Mouse (Mus musculus) c-Kit-negative CD71-positive TER-119-positive erythroid progenitor cells, embryonic 14.5 days (primary cell): ENCODE results near the gene Rplp2.
"Not testable (repeated sequence)": the region's sequence is repeated elsewhere in the genome, so short reads cannot be mapped to it uniquely, and the experiment has no call there.

ENCODE experiments used
- DNase-seq: peaks from one replicate; pipeline ENCODE4 v3.0.0-alpha.2; 2013; ENCODE audit warnings: low read depth, low spot score

The Rplp2 gene

DNA sequence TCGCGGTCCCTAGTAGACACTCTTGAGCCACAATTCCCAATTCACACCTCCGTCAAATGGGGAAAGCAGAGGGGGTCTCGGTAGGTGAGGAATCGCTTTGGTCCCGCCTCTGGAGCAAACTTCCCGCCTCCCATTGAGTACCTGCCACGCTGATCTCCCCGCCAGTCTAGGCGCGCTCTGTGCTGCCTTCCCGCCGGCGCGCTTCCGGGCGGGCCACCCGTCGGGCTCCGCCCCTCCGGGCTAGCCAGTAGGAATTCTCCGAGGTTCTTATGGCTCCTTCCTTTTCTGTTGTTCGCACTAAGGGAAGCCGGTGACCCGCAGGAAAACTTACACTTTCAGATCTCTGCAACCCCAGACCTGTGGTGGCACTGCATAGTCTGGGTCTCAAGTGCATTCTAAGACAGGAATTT, 3.3 kb upstream of the Rplp2 start, which contains the start of gene Pidd1:
Pidd1 (minus strand) TSS at position 198 of the 410 bp plus-strand sequence.
- peak; percentile 70 for DNase-seq

- not testable (repeated sequence) for DNase-seq
Measured at GRCm38 (mm10) chr7:141446374-141446773, 796 bp upstream of the Rplp2 start.

- DNase-seq = no peak
Measured at GRCm38 (mm10) chr7:141451928-141452327, 4.8 kb downstream of the Rplp2 start.

- DNase-seq = no peak
Measured at GRCm38 (mm10) chr7:141453636-141454035, 6.5 kb downstream of the Rplp2 start.

DNA sequence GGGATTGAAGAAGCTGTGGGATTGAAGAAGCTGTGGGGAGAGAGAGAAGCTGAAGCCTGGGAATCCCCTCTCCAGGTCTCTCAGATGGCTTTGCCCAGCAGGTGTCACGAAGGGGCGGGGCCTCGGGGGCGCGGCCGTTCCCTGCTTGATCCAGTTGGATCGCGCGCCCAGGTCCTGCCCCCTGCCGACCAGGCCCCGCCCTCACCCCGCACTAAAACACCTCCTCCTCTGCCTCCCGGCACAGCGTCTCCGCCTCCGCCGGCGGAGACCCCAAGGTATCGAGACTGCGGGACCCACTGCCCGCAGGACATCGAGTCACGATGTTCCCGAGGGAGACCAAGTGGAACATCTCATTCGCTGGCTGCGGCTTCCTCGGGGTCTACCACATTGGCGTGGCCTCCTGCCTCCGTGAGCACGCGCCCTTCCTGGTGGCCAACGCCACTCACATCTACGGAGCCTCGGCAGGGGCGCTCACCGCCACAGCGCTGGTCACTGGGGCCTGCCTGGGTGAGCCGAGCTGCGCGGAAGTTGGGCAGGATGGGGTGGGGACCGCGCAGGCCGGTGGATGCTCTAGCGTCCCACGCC, 7.9 kb downstream of the Rplp2 start, which contains the start of gene Pnpla2:
Pnpla2 (plus strand) TSS at position 232 of the 585 bp plus-strand sequence.
- peak; percentile 83 for DNase-seq

DNA sequence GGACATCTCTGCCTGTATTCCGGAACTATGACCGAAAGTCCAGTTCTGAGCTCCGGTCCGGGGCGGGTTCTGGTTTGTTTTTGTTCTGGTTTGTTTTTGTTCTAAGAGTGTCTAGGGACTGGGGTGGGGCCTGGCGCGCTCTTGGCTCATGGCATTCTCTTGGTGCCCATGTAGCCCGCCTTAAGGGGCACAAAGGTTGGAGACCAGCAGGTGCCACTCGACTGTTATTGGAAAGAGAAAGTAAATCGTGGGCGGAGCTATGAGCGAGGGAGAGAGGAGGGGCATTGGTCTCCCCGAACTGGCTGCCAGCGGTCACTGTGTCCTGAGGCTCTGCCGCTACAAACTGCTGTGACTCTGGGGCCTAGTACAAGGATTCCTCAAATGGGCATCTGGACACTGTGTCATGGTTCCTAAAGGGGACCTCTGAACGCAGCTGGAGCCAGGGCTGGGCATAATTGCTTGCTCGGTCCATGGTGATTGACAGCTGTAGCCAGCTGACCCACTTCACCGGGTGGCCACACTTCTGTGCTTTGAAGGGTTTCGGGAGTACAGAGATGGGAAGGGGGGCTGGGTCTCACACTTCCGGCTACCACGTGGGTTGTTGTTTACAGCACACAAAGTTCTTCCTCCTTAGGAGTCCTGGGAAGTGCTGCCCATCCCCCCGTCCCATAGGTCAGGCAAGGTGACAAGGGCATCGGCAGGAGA, 8.6 kb downstream of the Rplp2 start:
- DNase-seq = no peak

- no peak for DNase-seq
Measured at GRCm38 (mm10) chr7:141456739-141457138, 9.6 kb downstream of the Rplp2 start.

DNA sequence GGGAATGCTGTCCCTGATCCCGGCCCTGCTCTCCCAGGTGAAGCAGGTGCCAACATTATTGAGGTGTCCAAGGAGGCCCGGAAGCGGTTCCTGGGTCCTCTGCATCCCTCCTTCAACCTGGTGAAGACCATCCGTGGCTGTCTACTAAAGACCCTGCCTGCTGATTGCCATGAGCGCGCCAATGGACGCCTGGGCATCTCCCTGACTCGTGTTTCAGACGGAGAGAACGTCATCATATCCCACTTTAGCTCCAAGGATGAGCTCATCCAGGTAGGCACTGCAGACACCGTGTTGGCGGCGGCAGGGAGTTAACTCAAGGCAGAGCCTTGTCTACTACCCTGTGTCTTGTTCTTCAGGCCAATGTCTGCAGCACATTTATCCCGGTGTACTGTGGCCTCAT, 10.1 kb downstream of the Rplp2 start:
- DNase-seq = no peak

DNA sequence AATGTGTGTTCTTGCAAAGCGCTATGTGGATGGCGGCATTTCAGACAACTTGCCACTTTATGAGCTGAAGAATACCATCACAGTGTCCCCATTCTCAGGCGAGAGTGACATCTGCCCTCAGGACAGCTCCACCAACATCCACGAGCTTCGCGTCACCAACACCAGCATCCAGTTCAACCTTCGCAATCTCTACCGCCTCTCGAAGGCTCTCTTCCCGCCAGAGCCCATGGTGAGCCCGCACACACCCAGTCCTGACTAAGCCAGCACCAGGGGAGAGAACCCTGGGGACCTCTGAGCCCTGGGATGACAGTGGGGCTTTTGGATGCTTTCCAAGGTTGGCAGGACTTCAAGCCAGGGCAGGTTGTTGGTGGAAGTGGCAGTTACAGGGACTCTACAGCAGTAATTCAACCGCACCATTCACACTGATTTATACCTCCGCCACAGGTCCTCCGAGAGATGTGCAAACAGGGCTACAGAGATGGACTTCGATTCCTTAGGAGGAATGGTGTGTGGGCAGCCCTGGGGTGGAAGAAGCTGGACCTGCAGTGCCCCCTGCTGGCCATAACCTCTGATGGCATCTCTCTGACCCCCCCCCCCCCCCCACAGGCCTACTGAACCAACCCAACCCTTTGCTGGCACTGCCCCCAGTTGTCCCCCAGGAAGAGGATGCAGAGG, 11.0 kb downstream of the Rplp2 start:
- no peak for DNase-seq

DNA sequence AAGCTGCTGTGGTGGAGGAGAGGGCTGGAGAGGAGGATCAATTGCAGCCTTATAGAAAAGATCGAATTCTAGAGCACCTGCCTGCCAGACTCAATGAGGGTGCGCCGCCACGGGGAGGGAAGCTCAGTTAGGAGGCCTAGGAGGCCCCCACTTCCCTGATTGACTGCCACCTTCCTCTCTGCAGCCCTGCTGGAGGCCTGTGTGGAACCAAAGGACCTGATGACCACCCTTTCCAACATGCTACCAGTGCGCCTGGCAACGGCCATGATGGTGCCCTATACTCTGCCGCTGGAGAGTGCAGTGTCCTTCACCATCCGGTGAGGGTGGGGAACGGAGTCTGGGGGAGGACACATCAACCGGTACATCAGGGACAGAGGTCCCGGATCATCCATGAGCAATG, 11.5 kb downstream of the Rplp2 start:
- DNase-seq = no peak

- no peak for DNase-seq
Measured at GRCm38 (mm10) chr7:141459301-141459711, 12.1 kb downstream of the Rplp2 start.

DNA sequence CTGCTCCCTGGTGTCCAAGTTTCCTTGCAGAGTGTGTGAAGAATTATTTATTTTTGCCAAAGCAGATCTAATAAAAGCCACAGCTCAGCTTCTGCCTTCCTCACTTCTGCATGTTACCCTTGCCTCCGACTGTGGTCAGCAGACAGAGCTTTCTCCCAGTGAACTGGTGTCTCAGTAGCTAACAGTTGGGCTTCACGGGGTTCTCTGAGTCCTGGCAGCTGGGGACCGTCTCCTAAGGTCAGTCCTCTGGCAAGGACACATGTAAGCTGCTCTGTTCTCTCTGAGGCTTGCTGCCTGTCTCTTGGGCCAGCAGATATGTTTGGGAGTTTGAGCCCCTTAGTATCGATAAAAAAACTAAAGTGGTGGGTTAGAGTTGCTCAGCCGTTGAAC, 12.8 kb downstream of the Rplp2 start:
- no peak for DNase-seq

GRCm38 (mm10) chr7:141460391-141461113, 13.4 kb downstream of the Rplp2 start, which contains the start of gene Cracr2b:
Gene Cracr2b (plus strand): TSS chr7:141461094.
- DNase-seq = no peak

- no peak for DNase-seq
Measured at GRCm38 (mm10) chr7:141461521-141462332, 14.6 kb downstream of the Rplp2 start.

GRCm38 (mm10) chr7:141462333-141462821, 15.2 kb downstream of the Rplp2 start:
- DNase-seq = no peak

DNA sequence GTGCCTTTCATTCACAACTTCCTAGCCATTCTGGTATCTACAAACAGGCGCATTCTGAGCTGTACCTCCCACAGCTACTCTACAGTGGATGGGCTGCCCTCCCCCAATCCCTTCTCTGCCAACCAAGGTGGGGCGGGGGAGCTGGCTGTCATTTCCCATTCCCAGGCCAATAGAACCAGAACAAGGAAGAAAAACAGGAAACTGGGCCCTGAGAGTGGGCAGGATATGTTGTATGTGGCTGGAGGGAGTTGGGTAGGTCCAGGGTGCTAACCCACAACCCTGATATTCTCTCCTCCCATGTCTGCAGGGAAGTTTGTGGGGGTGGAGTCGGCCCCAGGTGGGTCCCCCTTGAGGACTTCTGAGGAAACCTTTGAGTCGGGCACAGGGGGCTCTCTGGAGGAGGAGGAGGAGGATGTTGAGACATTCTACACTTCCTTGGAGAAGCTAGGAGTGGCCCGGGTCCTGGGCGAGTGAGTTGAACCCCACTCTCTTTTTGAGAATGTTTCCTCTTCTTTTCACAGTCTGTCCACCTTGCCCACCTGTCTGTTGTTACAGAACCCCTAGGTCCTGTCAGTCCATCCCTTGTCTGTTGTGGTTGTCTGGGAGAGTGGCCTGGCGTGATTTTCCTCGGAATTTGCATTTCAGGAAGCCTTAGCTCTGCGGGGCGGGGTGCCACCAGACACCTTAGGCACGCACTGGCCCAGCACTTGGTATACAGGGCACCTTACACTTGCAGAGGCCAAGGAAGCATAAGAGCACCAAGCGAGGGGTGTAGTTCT, 16.8 kb downstream of the Rplp2 start:
- DNase-seq = no peak

DNA sequence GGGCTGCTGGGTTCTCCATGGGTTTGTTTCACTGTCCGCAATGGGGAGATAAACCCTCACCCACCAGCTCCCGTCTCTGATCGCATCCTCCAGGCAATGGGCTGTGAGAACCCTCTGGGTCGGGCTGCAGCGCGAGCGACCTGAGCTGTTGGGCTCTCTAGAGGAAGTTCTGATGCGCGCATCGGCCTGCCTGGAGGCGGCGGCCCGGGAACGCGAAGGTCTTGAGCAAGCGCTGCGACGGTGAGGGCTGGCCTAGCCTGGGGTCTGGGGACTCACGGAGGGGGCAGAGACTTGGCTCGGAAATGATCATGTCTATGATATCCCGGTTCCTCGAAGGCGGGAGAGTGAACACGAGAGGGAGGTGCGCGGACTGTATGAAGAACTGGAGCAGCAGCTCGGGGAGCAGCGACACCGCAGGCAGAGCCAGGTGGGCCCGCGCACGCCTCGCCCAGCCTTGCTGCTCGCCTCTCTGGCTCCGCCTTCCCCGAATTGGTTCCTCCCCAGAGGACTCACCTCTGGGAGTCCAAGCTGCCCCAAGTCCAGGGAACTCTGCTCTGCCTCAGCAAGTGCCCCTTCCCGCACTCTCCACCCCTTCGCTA, 17.5 kb downstream of the Rplp2 start:
- no peak for DNase-seq

DNA sequence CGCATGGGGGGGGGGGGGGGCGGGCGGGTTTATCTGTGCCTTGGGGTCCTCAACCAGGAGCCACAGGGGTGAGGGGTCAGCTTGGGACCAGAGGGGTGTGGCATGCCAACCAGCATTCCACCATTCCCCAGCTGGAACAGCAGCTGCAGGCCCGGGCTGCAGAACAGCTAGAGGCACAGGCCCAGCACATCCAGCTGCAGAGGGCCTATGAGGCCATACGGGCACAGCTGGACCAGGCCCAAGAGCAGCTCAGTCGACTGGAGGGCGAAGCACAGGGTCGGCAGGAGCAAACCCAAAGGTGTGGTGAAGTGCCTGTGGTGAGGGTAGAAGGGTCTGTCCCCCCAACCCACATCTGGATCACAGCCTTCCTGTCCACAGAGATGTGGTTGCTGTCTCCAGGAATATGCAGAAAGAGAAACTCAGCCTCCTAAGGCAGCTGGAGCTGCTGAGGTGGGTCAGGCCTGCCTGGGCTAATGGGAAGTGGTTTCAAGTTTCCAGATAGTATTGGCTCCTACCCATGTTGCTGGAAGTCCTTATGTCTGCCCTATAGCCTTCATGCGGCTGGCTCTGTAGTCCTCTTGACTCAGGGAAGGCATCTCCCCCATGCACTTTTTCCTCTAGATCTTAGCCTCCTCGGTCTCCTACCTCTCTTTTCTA, 18.3 kb downstream of the Rplp2 start:
- DNase-seq = no peak

DNA sequence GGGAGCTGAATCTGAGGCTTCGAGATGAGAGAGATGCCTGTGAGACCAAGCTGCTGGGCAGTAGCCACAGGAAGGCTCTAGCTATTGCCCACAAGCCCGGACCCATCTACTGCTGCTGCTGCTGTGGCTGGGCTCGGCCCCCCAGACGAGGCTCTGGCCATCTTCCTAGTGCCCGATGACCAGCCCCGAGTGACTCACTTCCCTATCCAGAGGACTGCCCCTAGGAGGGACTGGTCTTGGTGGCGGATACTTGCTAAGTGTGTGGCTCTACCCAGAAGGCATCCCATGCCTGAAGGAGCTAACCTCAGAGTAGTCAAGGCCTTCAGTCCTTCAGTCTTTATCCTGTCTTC, 18.9 kb downstream of the Rplp2 start:
- DNase-seq = no peak
